Mouse (Mus musculus) heart, postnatal 10 days (tissue): ENCODE results near the gene Gemin7. TPM values are rescaled to one million over a fixed set of nuclear protein-coding genes. Genes with fewer than 3 reads are reported as not detected.

ENCODE experiments used
- total RNA-seq, 2 experiments: library from RNA; stranded (reverse); gene quantifications; 2 replicates each; pipeline ENCODE4 v1.2.3; 2021

Gene Gemin7
- total RNA-seq, 2 experiments from 2014 or later = 54.5 to 58.0 TPM

Other genes starting within 250 kb of the Gemin7 start
- 10 to 100 TPM; 40.1 to 43.2 TPM for gene Ercc1, start 232.8 kb downstream of the Gemin7 start, total RNA-seq
- 10 to 100 TPM in 1 of 2 experiments, 1 to 10 TPM in 1; 8.2 to 11.0 TPM for gene Cd3eap, start 218.1 kb downstream of the Gemin7 start, total RNA-seq
- 10 to 100 TPM; 23.1 to 40.1 TPM for gene Ppp1r13l, start 217.8 kb downstream of the Gemin7 start, total RNA-seq
- gene Ercc2, start 195.6 kb downstream of the Gemin7 start, total RNA-seq = 10 to 100 TPM; 10.3 to 12.3 TPM
- under 1 TPM; 0.26 to 0.55 TPM for gene Klc3, start 173.5 kb downstream of the Gemin7 start, total RNA-seq
- gene Ckm, start 172.8 kb downstream of the Gemin7 start, total RNA-seq = 1,000 to 10,000 TPM; 3,255 to 3,362 TPM
- 10 to 100 TPM; 26.6 to 26.8 TPM for gene Mark4, start 118.8 kb downstream of the Gemin7 start, total RNA-seq
- 1 to 10 TPM in 1 of 2 experiments, under 1 TPM in 1; 0.81 to 1.0 TPM for gene Exoc3l2, start 114.3 kb downstream of the Gemin7 start, total RNA-seq
- gene Bloc1s3, start 69.2 kb downstream of the Gemin7 start, total RNA-seq = 1 to 10 TPM; 2.3 to 3.2 TPM
- 10 to 100 TPM; 43.1 to 53.1 TPM for gene Trappc6a, start 69.2 kb downstream of the Gemin7 start, total RNA-seq
- not detected for gene Nkpd1, start 59.8 kb downstream of the Gemin7 start, total RNA-seq
- 10 to 100 TPM; 43.1 to 46.2 TPM for gene Ppp1r37, start 14.5 kb downstream of the Gemin7 start, total RNA-seq
- not detected for gene Zfp296, start 308 bp downstream of the Gemin7 start, total RNA-seq
- 10 to 100 TPM; 24.1 to 29.5 TPM for gene Clasrp, start 26.9 kb upstream of the Gemin7 start, total RNA-seq
- 10 to 100 TPM in 1 of 2 experiments, 1 to 10 TPM in 1; 9.4 to 12.0 TPM for gene Relb, start 51.8 kb upstream of the Gemin7 start, total RNA-seq
- gene Clptm1, start 87.4 kb upstream of the Gemin7 start, total RNA-seq = 100 to 1,000 TPM in 1 of 2 experiments, 10 to 100 TPM in 1; 95.2 to 102 TPM
- gene Apoc2, start 100.3 kb upstream of the Gemin7 start, total RNA-seq = under 1 TPM in 1 of 2 experiments, not detected in 1; 0.60 TPM
- gene Gm44805, start 103.8 kb upstream of the Gemin7 start, total RNA-seq = not detected
- not detected for gene Apoc4, start 103.9 kb upstream of the Gemin7 start, total RNA-seq
- 10 to 100 TPM in 1 of 2 experiments, 1 to 10 TPM in 1; 5.2 to 14.7 TPM for gene Apoc1, start 115.1 kb upstream of the Gemin7 start, total RNA-seq
- gene Apoe, start 121.6 kb upstream of the Gemin7 start, total RNA-seq = 100 to 1,000 TPM; 268 to 276 TPM
- gene Tomm40, start 137.8 kb upstream of the Gemin7 start, total RNA-seq = 100 to 1,000 TPM; 129 to 131 TPM
- gene Nectin2, start 172.9 kb upstream of the Gemin7 start, total RNA-seq = 10 to 100 TPM; 43.1 to 45.2 TPM
- 100 to 1,000 TPM; 299 to 317 TPM for gene Bcam, start 193.4 kb upstream of the Gemin7 start, total RNA-seq
- under 1 TPM in 1 of 2 experiments, not detected in 1; 0.50 TPM for gene Cblc, start 219.2 kb upstream of the Gemin7 start, total RNA-seq
- gene Bcl3, start 245.2 kb upstream of the Gemin7 start, total RNA-seq = 1 to 10 TPM; 5.6 to 5.7 TPM